Mouse (Mus musculus): ENCODE results near the gene Eef1akmt2. TPM values are rescaled to one million over a fixed set of nuclear protein-coding genes. Genes with fewer than 3 reads are reported as not detected.

Gene Eef1akmt2
- total RNA-seq, 2 experiments from 2014 or later: 9.6 to 9.8 TPM

Other genes with a start within 250 kb of the Eef1akmt2 start
- gene Lhpp, start 242.0 kb downstream of the Eef1akmt2 start, total RNA-seq (2021): 10 to 100 TPM; 14.6 to 15.6 TPM
- 10 to 100 TPM; 25.8 to 26.8 TPM for gene Fam53b, start 38.8 kb downstream of the Eef1akmt2 start, total RNA-seq (2021)
- 10 to 100 TPM; 21.0 to 21.4 TPM for gene Abraxas2, start 6.6 kb upstream of the Eef1akmt2 start, total RNA-seq (2021)
- 10 to 100 TPM; 28.4 to 34.8 TPM for gene Zranb1, start 78.5 kb upstream of the Eef1akmt2 start, total RNA-seq (2021)

Data from heart, postnatal 25 days (tissue).